Mouse (Mus musculus) embryonic facial prominence, embryonic 14.5 days (tissue): ENCODE measurements around the gene Mettl24. TPM values are rescaled to one million over a fixed set of nuclear protein-coding genes. Genes with fewer than 3 reads are reported as not detected.
A peak's percentile ranks its signal among the peaks of the same experiment; 100 is the strongest.

ENCODE experiments used
- ATAC-seq: fragments of 200-750 bp; cut with Nextera tagmentation; 2 replicates; pipeline ENCODE4 v1.8.0; 2017; ENCODE audit warnings: low read depth, moderate number of reproducible peaks, moderate TSS enrichment
- DNase-seq: peaks from one replicate; pipeline ENCODE4 v3.0.0-alpha.2; 2015; ENCODE audit warnings: low spot score
- H3K27ac ChIP-seq: fragments of 300-500 bp; sonication (generic); replicated peaks from 2 replicates; pipeline ENCODE4 v1.5.1; 2014; ENCODE audit warnings: low read depth, mild to moderate bottlenecking, low read length, moderate library complexity
- H3K27me3 ChIP-seq: fragments of 300-500 bp; sonication (generic); replicated peaks from 2 replicates; pipeline ENCODE4 v1.6.1; 2014; ENCODE audit warnings: low read length; ENCODE audit not compliant: control insufficient read depth, insufficient read depth
- H3K36me3 ChIP-seq: fragments of 300-500 bp; sonication (generic); 2 replicates; pipeline ENCODE4 v1.6.1; 2014; ENCODE audit warnings: low read length, mixed read lengths; ENCODE audit not compliant: control insufficient read depth, insufficient read depth
- H3K4me1 ChIP-seq: fragments of 300-500 bp; sonication (generic); 2 replicates; pipeline ENCODE4 v1.6.1; 2014; ENCODE audit warnings: antibody characterized with exemption, low read length; ENCODE audit not compliant: control insufficient read depth, insufficient read depth
- H3K4me2 ChIP-seq: fragments of 300-500 bp; sonication (generic); 2 replicates; pipeline ENCODE4 v1.6.1; 2014; ENCODE audit warnings: low read depth, mild to moderate bottlenecking, low read length, moderate library complexity, mixed read lengths
- H3K4me3 ChIP-seq: fragments of 300-500 bp; sonication (generic); 2 replicates; pipeline ENCODE4 v1.5.1; 2014; ENCODE audit warnings: low read depth, mild to moderate bottlenecking, low read length
- H3K9ac ChIP-seq: fragments of 300-500 bp; sonication (generic); 2 replicates; pipeline ENCODE4 v1.6.1; 2014; ENCODE audit warnings: low read depth, mild to moderate bottlenecking, low read length, moderate library complexity, mixed read lengths
- H3K9me3 ChIP-seq: fragments of 300-500 bp; sonication (generic); 2 replicates; pipeline ENCODE4 v1.6.1; 2016; ENCODE audit warnings: low read length; ENCODE audit not compliant: control insufficient read depth
- whole genome bisulfite sequencing: fragments of 180-500 bp; shearing (Covaris S2); extraction: QIAGEN DNeasy Blood & Tissue Kit; methylation state at CpG from one replicate; pipeline ENCODE4 v1.1.7; 2014; 5-methylcytosine and 5-hydroxymethylcytosine counted together
- polyA plus RNA-seq: library from polyadenylated mRNA; unstranded; fragments of >200 nt; fragmentation: Nextera tagmentation; extraction: Ambion mirVana; gene quantifications from 2 replicates; pipeline ENCODE4 v1.2.1, GENCODE M21; 2014

Mettl24 gene
- polyA plus RNA-seq, 1 experiment from 2014 or later = 1.7 TPM

- no peak overlapping the region for H3K27ac ChIP-seq
- ATAC-seq (no peak), DNase-seq (no peak)
- no peak overlapping the region for H3K4me3 ChIP-seq
- no peaks in the 10 kb centered on the region for H3K36me3 ChIP-seq
- H3K9ac ChIP-seq = no peak overlapping the region
- H3K27me3 ChIP-seq = no peaks in the 10 kb centered on the region
- 78% methylated on average over 6 of the region's 6 CpGs for WGBS
- H3K4me1 ChIP-seq = 0 out of 2 replicates have a peak, but pooled peaks cover 6% of the 10 kb centered on the region
- 0 out of 2 replicates have a peak, but pooled peaks cover 4% of the 10 kb centered on the region for H3K9me3 ChIP-seq
- H3K4me2 ChIP-seq = no peak overlapping the region
These were observed 5.2 kb downstream of the Mettl24 start for GRCm38 (mm10) chr10:40688266-40688665.

GRCm38 (mm10) chr10:40688873-40689272, 5.8 kb downstream of the Mettl24 start:
- H3K27me3 ChIP-seq = no peaks in the 10 kb centered on the region
- H3K4me2 ChIP-seq = no peak overlapping the region
- no peak overlapping the region for H3K27ac ChIP-seq
- WGBS = 51% methylated on average over 1 of the region's 1 CpGs
- 0 out of 2 replicates have a peak, but pooled peaks cover 4% of the 10 kb centered on the region for H3K9me3 ChIP-seq
- DNase-seq (no peak), ATAC-seq (no peak)
- no peaks in the 10 kb centered on the region for H3K36me3 ChIP-seq
- H3K4me1 ChIP-seq = 0 out of 2 replicates have a peak, but pooled peaks cover 4% of the 10 kb centered on the region
- no peak overlapping the region for H3K9ac ChIP-seq
- no peak overlapping the region for H3K4me3 ChIP-seq

- DNase-seq (no peak), ATAC-seq (no peak)
- H3K27ac ChIP-seq = no peak overlapping the region
- H3K4me2 ChIP-seq = no peak overlapping the region
- 79% methylated on average over 4 of the region's 4 CpGs for WGBS
- no peak overlapping the region for H3K9ac ChIP-seq
- H3K36me3 ChIP-seq = no peaks in the 10 kb centered on the region
- H3K4me3 ChIP-seq = no peak overlapping the region
- H3K27me3 ChIP-seq = no peaks in the 10 kb centered on the region
- H3K9me3 ChIP-seq = no peaks in the 10 kb centered on the region; the same call in 1 of the 2 replicates
- H3K4me1 ChIP-seq = no peaks in the 10 kb centered on the region
These were observed 15.6 kb downstream of the Mettl24 start for GRCm38 (mm10) chr10:40698652-40699051.

- H3K4me1 ChIP-seq = no peaks in the 10 kb centered on the region
- no peak overlapping the region for H3K9ac ChIP-seq
- H3K36me3 ChIP-seq = no peaks in the 10 kb centered on the region
- no peaks in the 10 kb centered on the region for H3K9me3 ChIP-seq
- H3K27ac ChIP-seq = no peak overlapping the region
- no peak overlapping the region for H3K4me3 ChIP-seq
- DNase-seq = no peak
- no peak overlapping the region for H3K4me2 ChIP-seq
- WGBS = 69% methylated on average over 7 of the region's 7 CpGs
- no peaks in the 10 kb centered on the region for H3K27me3 ChIP-seq
- ATAC-seq = no peak
These were observed 28.0 kb downstream of the Mettl24 start for GRCm38 (mm10) chr10:40711127-40711526.

- DNase-seq = no peak
- H3K27ac ChIP-seq = no peak overlapping the region
- H3K36me3 ChIP-seq = no peaks in the 10 kb centered on the region
- ATAC-seq = peak; percentile 55; the same call in 1 of the 2 replicates
- 31% methylated on average over 9 of the region's 9 CpGs for WGBS
- no peak overlapping the region for H3K4me3 ChIP-seq
- H3K4me2 ChIP-seq = no peak overlapping the region
- no peak overlapping the region for H3K9ac ChIP-seq
- H3K4me1 ChIP-seq = no peaks in the 10 kb centered on the region
- no peaks in the 10 kb centered on the region for H3K9me3 ChIP-seq
- H3K27me3 ChIP-seq = no peaks in the 10 kb centered on the region
These were observed 30.0 kb downstream of the Mettl24 start for GRCm38 (mm10) chr10:40713018-40713608.

- ATAC-seq (no peak), DNase-seq (no peak)
- WGBS = 86% methylated on average over 9 of the region's 9 CpGs
These were observed 30.7 kb downstream of the Mettl24 start for GRCm38 (mm10) chr10:40713829-40714228.

GRCm38 (mm10) chr10:40715151-40715550, 32.1 kb downstream of the Mettl24 start:
- Histone ChIP-seq H3K4me1 (no peaks in the 10 kb centered on the region), H3K4me3 (no peak overlapping the region), H3K27ac (no peak overlapping the region), H3K4me2 (no peak overlapping the region), H3K9me3 (no peaks in the 10 kb centered on the region), H3K9ac (no peak overlapping the region), H3K27me3 (no peaks in the 10 kb centered on the region), H3K36me3 (no peaks in the 10 kb centered on the region)
- 89% methylated on average over 4 of the region's 4 CpGs for WGBS
- no peak for ATAC-seq
- DNase-seq = no peak

More at GRCm38 (mm10) chr10:40713829-40714228, 30.7 kb downstream of the Mettl24 start:
- Histone ChIP-seq H3K9me3 (no peaks in the 10 kb centered on the region), H3K4me2 (no peak overlapping the region), H3K4me1 (no peaks in the 10 kb centered on the region), H3K9ac (no peak overlapping the region), H3K27me3 (no peaks in the 10 kb centered on the region), H3K4me3 (no peak overlapping the region), H3K27ac (no peak overlapping the region), H3K36me3 (no peaks in the 10 kb centered on the region)

GRCm38 (mm10) chr10:40716296-40716695, 33.2 kb downstream of the Mettl24 start:
- H3K9me3 ChIP-seq = no peaks in the 10 kb centered on the region
- no peaks in the 10 kb centered on the region; the same call in 1 of the 2 replicates for H3K4me1 ChIP-seq
- no peak overlapping the region for H3K4me3 ChIP-seq
- H3K9ac ChIP-seq = no peak overlapping the region
- no peak overlapping the region for H3K27ac ChIP-seq
- DNase-seq (no peak), ATAC-seq (no peak)
- no peaks in the 10 kb centered on the region for H3K36me3 ChIP-seq
- H3K4me2 ChIP-seq = no peak overlapping the region
- H3K27me3 ChIP-seq = no peaks in the 10 kb centered on the region
- WGBS = 74% methylated on average over 8 of the region's 8 CpGs

- Histone ChIP-seq H3K36me3 (no peaks in the 10 kb centered on the region), H3K9ac (no peak overlapping the region), H3K4me2 (no peak overlapping the region), H3K27ac (no peak overlapping the region), H3K4me1 (no peaks in the 10 kb centered on the region; the same call in 1 of the 2 replicates), H3K9me3 (no peaks in the 10 kb centered on the region), H3K27me3 (no peaks in the 10 kb centered on the region), H3K4me3 (no peak overlapping the region)
- ATAC-seq (no peak), DNase-seq (no peak)
- WGBS = 72% methylated on average over 3 of the region's 3 CpGs
These were observed 33.6 kb downstream of the Mettl24 start for GRCm38 (mm10) chr10:40716713-40717112.
